Mouse (Mus musculus): ENCODE results near the gene Ifit1. TPM values are rescaled to one million over a fixed set of nuclear protein-coding genes. Genes with fewer than 3 reads are reported as not detected.

The Ifit1 gene
- polyA plus RNA-seq, 1 experiment from 2014 or later, result 0.84 TPM

- no peaks in the 10 kb centered on the region for H3K27me3 ChIP-seq
- 31% methylated on average over 2 of the region's 2 CpGs for WGBS
- no peak overlapping the region for H3K27ac ChIP-seq
- H3K36me3 ChIP-seq, result no peaks in the 10 kb centered on the region
- no peak for ATAC-seq (ENCODE audit: insufficient number of reproducible peaks, insufficient read depth, low FRiP score, low TSS enrichment, low read depth)
- H3K9ac ChIP-seq, result no peak overlapping the region
- H3K4me3 ChIP-seq, result no peak overlapping the region
- no peaks in the 10 kb centered on the region for H3K4me1 ChIP-seq
- no peak overlapping the region for H3K4me2 ChIP-seq
- no peaks in the 10 kb centered on the region for H3K9me3 ChIP-seq
Measured at GRCm38 (mm10) chr19:34656511-34657298, 16.0 kb downstream of the Ifit1 start.

- 12% methylated on average over 13 of the region's 13 CpGs for WGBS
- Histone ChIP-seq H3K4me2 (peak overlapping the region; percentile 61), H3K36me3 (no peaks in the 10 kb centered on the region), H3K4me3 (peak overlapping the region; percentile 39), H3K27me3 (no peaks in the 10 kb centered on the region), H3K9ac (no peak overlapping the region), H3K27ac (no peak overlapping the region), H3K9me3 (no peaks in the 10 kb centered on the region), H3K4me1 (no peaks in the 10 kb centered on the region)
- ATAC-seq (ENCODE audit: insufficient number of reproducible peaks, insufficient read depth, low FRiP score, low TSS enrichment, low read depth), result peak; percentile 71; the same call in 1 of the 2 replicates
Measured at GRCm38 (mm10) chr19:34662067-34662507, 21.4 kb downstream of the Ifit1 start.

- no peak for ATAC-seq (ENCODE audit: insufficient number of reproducible peaks, insufficient read depth, low FRiP score, low TSS enrichment, low read depth)
- H3K27me3 ChIP-seq, result no peaks in the 10 kb centered on the region
- H3K36me3 ChIP-seq, result no peaks in the 10 kb centered on the region
- no peaks in the 10 kb centered on the region for H3K4me1 ChIP-seq
- no peak overlapping the region for H3K4me3 ChIP-seq
- peak overlapping the region; percentile 61; the same call in 1 of the 2 replicates for H3K4me2 ChIP-seq
- no peak overlapping the region for H3K9ac ChIP-seq
- H3K27ac ChIP-seq, result no peak overlapping the region
- H3K9me3 ChIP-seq, result no peaks in the 10 kb centered on the region
- 35% methylated on average over 5 of the region's 5 CpGs for WGBS
Measured at GRCm38 (mm10) chr19:34662740-34663139, 22.1 kb downstream of the Ifit1 start.

DNA sequence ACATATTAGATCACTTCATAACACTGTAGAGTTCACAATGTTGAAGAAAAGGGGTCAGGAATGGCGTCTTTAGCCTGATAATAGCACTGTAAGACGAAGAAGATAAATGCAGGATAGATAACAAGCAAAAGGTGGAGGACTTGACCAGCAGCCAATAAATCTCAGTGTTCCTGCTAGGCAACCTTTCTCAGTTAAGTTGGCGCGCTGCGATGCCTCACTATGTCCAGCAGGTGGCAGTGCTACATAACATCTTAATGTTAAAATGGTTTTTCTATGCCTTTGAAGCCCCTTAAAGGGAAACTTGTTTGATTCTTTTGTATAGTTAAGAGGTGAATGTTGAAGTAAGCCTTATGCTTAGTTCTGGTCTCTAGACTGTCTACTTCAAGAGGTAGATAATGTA lies 25.5 kb downstream of the Ifit1 start:
- Histone ChIP-seq H3K4me3 (no peak overlapping the region), H3K27me3 (no peaks in the 10 kb centered on the region), H3K27ac (no peak overlapping the region), H3K9me3 (no peaks in the 10 kb centered on the region), H3K4me2 (no peak overlapping the region), H3K4me1 (no peaks in the 10 kb centered on the region), H3K36me3 (no peaks in the 10 kb centered on the region), H3K9ac (no peak overlapping the region)
- no peak for ATAC-seq (ENCODE audit: insufficient number of reproducible peaks, insufficient read depth, low FRiP score, low TSS enrichment, low read depth)
- 1% methylated on average over 5 of the region's 5 CpGs for whole genome bisulfite sequencing

DNA sequence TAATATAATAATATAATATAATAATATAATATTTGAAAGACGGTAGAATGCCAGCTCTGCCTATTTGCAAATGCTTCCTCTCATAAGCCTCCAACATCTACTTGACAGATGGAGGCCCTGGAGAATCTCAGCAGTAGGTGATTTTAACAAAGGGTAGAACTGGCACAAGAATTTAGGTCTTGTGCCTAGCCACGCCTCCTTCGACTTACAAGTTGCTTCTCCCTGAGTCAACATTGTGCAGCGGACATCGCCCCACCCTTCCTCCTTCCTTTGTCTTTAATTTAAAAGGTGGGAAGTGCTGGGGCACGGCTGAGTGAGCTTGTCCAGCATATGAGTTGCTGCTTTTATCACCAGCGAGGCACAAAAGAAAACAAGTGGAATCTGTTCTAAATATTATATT lies 32.8 kb downstream of the Ifit1 start:
- no peaks in the 10 kb centered on the region for H3K36me3 ChIP-seq
- 75% methylated on average over 7 of the region's 7 CpGs for WGBS
- H3K27ac ChIP-seq, result no peak overlapping the region
- no peaks in the 10 kb centered on the region for H3K27me3 ChIP-seq
- no peaks in the 10 kb centered on the region for H3K9me3 ChIP-seq
- no peak for ATAC-seq (ENCODE audit: insufficient number of reproducible peaks, insufficient read depth, low FRiP score, low TSS enrichment, low read depth)
- H3K4me1 ChIP-seq, result no peaks in the 10 kb centered on the region
- no peak overlapping the region for H3K4me3 ChIP-seq
- H3K9ac ChIP-seq, result no peak overlapping the region
- no peak overlapping the region for H3K4me2 ChIP-seq

- H3K36me3 ChIP-seq, result no peaks in the 10 kb centered on the region
- H3K4me2 ChIP-seq, result no peak overlapping the region
- 91% methylated on average over 4 of the region's 4 CpGs for WGBS
- no peak for ATAC-seq (ENCODE audit: insufficient number of reproducible peaks, insufficient read depth, low FRiP score, low TSS enrichment, low read depth)
- H3K4me1 ChIP-seq, result no peaks in the 10 kb centered on the region
- no peaks in the 10 kb centered on the region for H3K9me3 ChIP-seq
- H3K27me3 ChIP-seq, result no peaks in the 10 kb centered on the region
- H3K9ac ChIP-seq, result no peak overlapping the region
- no peak overlapping the region for H3K4me3 ChIP-seq
- H3K27ac ChIP-seq, result no peak overlapping the region
Measured at GRCm38 (mm10) chr19:34678428-34678827, 37.8 kb downstream of the Ifit1 start.

- Histone ChIP-seq H3K36me3 (no peaks in the 10 kb centered on the region), H3K27me3 (no peaks in the 10 kb centered on the region), H3K4me1 (no peaks in the 10 kb centered on the region), H3K27ac (no peak overlapping the region), H3K4me2 (no peak overlapping the region), H3K9ac (no peak overlapping the region), H3K9me3 (no peaks in the 10 kb centered on the region), H3K4me3 (no peak overlapping the region)
- 54% methylated on average over 1 of the region's 1 CpGs for WGBS
- ATAC-seq (ENCODE audit: insufficient number of reproducible peaks, insufficient read depth, low FRiP score, low TSS enrichment, low read depth), result no peak
Measured at GRCm38 (mm10) chr19:34684857-34685256, 44.2 kb downstream of the Ifit1 start.

DNA sequence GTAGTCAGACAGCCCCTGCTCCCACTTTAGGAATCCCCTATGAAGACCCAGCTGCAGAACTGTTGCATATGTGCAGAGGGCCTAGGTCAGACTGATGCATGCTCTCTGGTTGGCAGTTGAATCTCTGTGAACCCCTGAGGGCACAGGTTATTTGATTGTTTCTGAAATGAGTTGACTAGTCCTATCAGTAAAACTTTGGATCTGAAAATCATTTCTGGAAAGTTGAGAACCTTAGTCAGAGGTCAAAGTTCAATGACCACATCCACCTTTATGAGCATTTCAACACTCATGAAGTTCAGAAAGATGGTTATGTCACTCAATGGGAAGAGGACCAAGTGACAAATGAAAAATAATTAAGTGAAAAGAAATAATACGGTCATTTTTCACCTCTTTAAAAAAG lies 44.9 kb downstream of the Ifit1 start:
- H3K36me3 ChIP-seq, result no peaks in the 10 kb centered on the region
- no peaks in the 10 kb centered on the region for H3K9me3 ChIP-seq
- H3K27me3 ChIP-seq, result no peaks in the 10 kb centered on the region
- no peak overlapping the region for H3K4me2 ChIP-seq
- H3K27ac ChIP-seq, result no peak overlapping the region
- no peak for ATAC-seq (ENCODE audit: insufficient number of reproducible peaks, insufficient read depth, low FRiP score, low TSS enrichment, low read depth)
- H3K4me3 ChIP-seq, result no peak overlapping the region
- H3K9ac ChIP-seq, result no peak overlapping the region
- WGBS, result 90% methylated on average over 1 of the region's 1 CpGs
- H3K4me1 ChIP-seq, result no peaks in the 10 kb centered on the region

- 84% methylated on average over 6 of the region's 6 CpGs for WGBS
- Histone ChIP-seq H3K4me3 (no peak overlapping the region), H3K9me3 (no peaks in the 10 kb centered on the region), H3K27me3 (no peaks in the 10 kb centered on the region), H3K36me3 (no peaks in the 10 kb centered on the region), H3K4me2 (no peak overlapping the region), H3K4me1 (no peaks in the 10 kb centered on the region), H3K9ac (no peak overlapping the region), H3K27ac (no peak overlapping the region)
- no peak for ATAC-seq (ENCODE audit: insufficient number of reproducible peaks, insufficient read depth, low FRiP score, low TSS enrichment, low read depth)
Measured at GRCm38 (mm10) chr19:34691402-34691801, 50.7 kb downstream of the Ifit1 start.

DNA sequence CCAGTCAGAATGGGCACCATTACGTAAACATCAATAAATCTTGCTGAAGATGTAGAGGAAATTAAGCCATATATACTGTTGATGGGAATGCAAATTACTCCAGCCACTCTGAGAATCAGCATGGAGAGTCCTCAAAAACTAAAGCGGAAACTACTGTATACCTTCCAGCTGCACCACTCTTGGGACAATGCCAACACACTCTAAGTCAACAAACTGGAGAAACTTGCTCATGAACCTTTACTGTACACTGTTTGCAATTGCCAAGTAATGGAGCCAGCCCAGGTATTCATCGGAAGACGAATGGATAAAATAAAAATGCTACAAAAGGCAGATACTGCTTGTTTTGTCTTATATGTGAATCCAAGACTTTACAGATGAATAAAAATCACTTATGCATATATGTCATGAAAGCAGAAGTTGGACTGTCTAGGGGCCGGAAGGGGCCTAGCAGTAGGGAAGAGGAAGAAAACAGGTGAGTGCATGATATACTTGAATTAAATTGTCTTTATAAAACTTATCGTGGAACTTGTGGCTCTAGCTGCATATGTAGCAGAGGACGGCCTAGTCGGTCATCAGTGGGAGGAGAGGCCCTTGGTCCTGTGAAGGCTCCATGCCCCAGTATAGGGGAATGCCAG lies 55.8 kb downstream of the Ifit1 start:
- no peak overlapping the region for H3K4me3 ChIP-seq
- no peak overlapping the region for H3K27ac ChIP-seq
- no peak overlapping the region for H3K9ac ChIP-seq
- ATAC-seq (ENCODE audit: insufficient number of reproducible peaks, insufficient read depth, low FRiP score, low TSS enrichment, low read depth), result no peak
- no peak overlapping the region for H3K4me2 ChIP-seq
- H3K9me3 ChIP-seq, result no peaks in the 10 kb centered on the region
- no peaks in the 10 kb centered on the region for H3K36me3 ChIP-seq
- no peaks in the 10 kb centered on the region for H3K4me1 ChIP-seq
- H3K27me3 ChIP-seq, result no peaks in the 10 kb centered on the region
- 89% methylated on average over 8 of the region's 8 CpGs for WGBS

- WGBS, result 59% methylated on average over 2 of the region's 2 CpGs
- H3K9ac ChIP-seq, result no peak overlapping the region
- H3K4me1 ChIP-seq, result no peaks in the 10 kb centered on the region
- H3K27me3 ChIP-seq, result no peaks in the 10 kb centered on the region
- H3K4me2 ChIP-seq, result no peak overlapping the region
- no peak overlapping the region for H3K4me3 ChIP-seq
- H3K9me3 ChIP-seq, result no peaks in the 10 kb centered on the region
- no peak for ATAC-seq (ENCODE audit: insufficient number of reproducible peaks, insufficient read depth, low FRiP score, low TSS enrichment, low read depth)
- H3K27ac ChIP-seq, result no peak overlapping the region
- H3K36me3 ChIP-seq, result no peaks in the 10 kb centered on the region
Measured at GRCm38 (mm10) chr19:34697461-34697860, 56.8 kb downstream of the Ifit1 start.

DNA sequence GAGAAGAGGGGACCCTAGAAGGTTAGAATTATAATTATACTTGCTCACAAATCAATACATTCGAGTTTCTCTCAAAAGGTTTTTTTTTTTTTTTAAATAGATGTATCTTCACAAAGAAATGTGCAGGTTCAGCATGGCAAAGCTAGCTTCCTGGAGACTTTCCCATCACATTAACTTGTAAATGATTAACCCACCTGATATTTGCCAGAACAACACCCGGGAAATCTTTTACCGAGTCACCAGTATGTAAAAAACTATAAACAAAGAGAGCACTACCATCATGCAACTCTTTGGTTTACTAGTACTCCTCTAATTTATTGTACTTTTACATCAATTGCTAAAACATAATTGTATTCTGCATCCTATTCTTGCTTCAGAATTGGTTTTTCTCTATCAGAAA lies 57.8 kb downstream of the Ifit1 start:
- 84% methylated on average over 3 of the region's 3 CpGs for WGBS
- H3K27me3 ChIP-seq, result no peaks in the 10 kb centered on the region
- no peaks in the 10 kb centered on the region for H3K9me3 ChIP-seq

More for the DNA sequence above, 57.8 kb downstream of the Ifit1 start:
- no peak for ATAC-seq (ENCODE audit: insufficient number of reproducible peaks, insufficient read depth, low FRiP score, low TSS enrichment, low read depth)
- Histone ChIP-seq H3K36me3 (no peaks in the 10 kb centered on the region), H3K27ac (no peak overlapping the region), H3K4me1 (no peaks in the 10 kb centered on the region), H3K4me3 (no peak overlapping the region), H3K4me2 (no peak overlapping the region), H3K9ac (no peak overlapping the region)

Data from embryonic facial prominence, embryonic 13.5 days (tissue).